In genomic region chr11:69682840-69683533, GRCm38 (mm10) we compare ENCODE assay signal across 7 mouse cellular contexts. TPM values are rescaled to one million over a fixed set of nuclear protein-coding genes. Genes with fewer than 3 reads are reported as not detected.
A peak's percentile ranks its signal among the peaks of the same experiment; 100 is the strongest.
DNase-seq lines count a peak whose midpoint lies in the region; ATAC-seq and TF ChIP-seq lines count a peak whose summit lies in the region.

No protein-coding gene starts in this region.

- H3K36me3 ChIP-seq in intestine, postnatal 0 days (ENCODE audit: control insufficient read depth, insufficient read depth), result peaks cover 7% of the 10 kb centered on the region
- peaks cover 17% of the 10 kb centered on the region for H3K36me3 ChIP-seq in midbrain, embryonic 13.5 days
- H3K36me3 ChIP-seq in small intestine, adult 2 months (ENCODE audit: control insufficient read depth, insufficient read depth, low read length), result peaks cover 14% of the 10 kb centered on the region

- TF ChIP-seq CTCF in intestine, postnatal 0 days (IDR thresholded peaks at IDR 0.05; ENCODE audit: low read depth), result peak; percentile 97
- TF ChIP-seq CTCF in small intestine, adult 2 months (IDR thresholded peaks at IDR 0.05; ENCODE audit: extremely low read depth, insufficient read length, insufficient replicate concordance, low read depth, low read length), result peak; percentile 80; the same call in 1 of the 2 replicates

- H3K4me1 ChIP-seq in intestine, postnatal 0 days (replicated peaks; ENCODE audit: control insufficient read depth, insufficient read depth, low read length), result peaks cover 12% of the 10 kb centered on the region
- H3K4me1 ChIP-seq in midbrain, embryonic 13.5 days (replicated peaks), result peaks cover 46% of the 10 kb centered on the region
- H3K4me1 ChIP-seq in small intestine, adult 2 months (ENCODE audit: control insufficient read depth, insufficient read depth, insufficient read length, low read length), result peaks cover 12% of the 10 kb centered on the region

- intact Hi-C loops in left cerebral cortex, postnatal 4 days (cut with DNase I), result loop anchor here (5.0 kb wide), 1 partner anchor 74 kb away; the partner anchor contains the start of gene Polr2a

- no peaks in the 10 kb centered on the region for H3K9me3 ChIP-seq in intestine, postnatal 0 days (ENCODE audit: control insufficient read depth)
- no peaks in the 10 kb centered on the region for H3K9me3 ChIP-seq in midbrain, embryonic 13.5 days

- no peak overlapping the region for H3K9ac ChIP-seq in intestine, postnatal 0 days (ENCODE audit: low read depth, low read length)
- peak overlapping the region; percentile 64 for H3K9ac ChIP-seq in midbrain, embryonic 13.5 days (replicated peaks)

- TF ChIP-seq POLR2A in small intestine, adult 2 months (IDR thresholded peaks at IDR 0.05; ENCODE audit: low read depth, low read length), result no peak

- no peaks in the 10 kb centered on the region for H3K27me3 ChIP-seq in intestine, postnatal 0 days (replicated peaks; ENCODE audit: control insufficient read depth, insufficient read depth, low read length)
- H3K27me3 ChIP-seq in midbrain, embryonic 13.5 days, result peaks cover 13% of the 10 kb centered on the region; the same call in 1 of the 2 replicates
- H3K27me3 ChIP-seq in small intestine, adult 2 months (ENCODE audit: control insufficient read depth, insufficient read depth, low read length), result no peaks in the 10 kb centered on the region

- peak overlapping the region; percentile 89 for H3K27ac ChIP-seq in intestine, postnatal 0 days (ENCODE audit: low read depth, low read length)
- peak overlapping the region; percentile 92 for H3K27ac ChIP-seq in midbrain, embryonic 13.5 days
- H3K27ac ChIP-seq in small intestine, adult 2 months (ENCODE audit: insufficient read depth, low read depth, low read length), result peak overlapping the region; percentile 100

- WGBS in intestine, postnatal 0 days, result 23% methylated on average over 12 of the region's 12 CpGs
- 23% methylated on average over 12 of the region's 12 CpGs for WGBS in midbrain, embryonic 13.5 days
- 25% methylated on average over 12 of the region's 12 CpGs for WGBS in small intestine, adult 2 months

- peak; percentile 87 to 92 for DNase-seq in adrenal gland, adult 18-20 months (ENCODE audit: low spot score in 2 of 2)
- peak; percentile 88 for DNase-seq in embryo, embryonic 11.5 days (ENCODE audit: low read depth, low spot score)
- peak; percentile 78 to 87 for DNase-seq in gastrocnemius, postnatal 4 days (ENCODE audit: low spot score in 2 of 2)
- DNase-seq in left cerebral cortex, postnatal 4 days, result peak; percentile 93

- peak overlapping the region; percentile 82 for H3K4me2 ChIP-seq in intestine, postnatal 0 days (replicated peaks; ENCODE audit: low read depth)
- peak overlapping the region; percentile 98 for H3K4me2 ChIP-seq in midbrain, embryonic 13.5 days (replicated peaks)

- ATAC-seq in intestine, postnatal 0 days, result no peak
- peak; percentile 46 for ATAC-seq in midbrain, embryonic 13.5 days

- no peak overlapping the region for H3K4me3 ChIP-seq in intestine, postnatal 0 days (ENCODE audit: low read depth, low read length)
- H3K4me3 ChIP-seq in midbrain, embryonic 13.5 days (replicated peaks), result peak overlapping the region; percentile 15
- H3K4me3 ChIP-seq in small intestine, adult 2 months (ENCODE audit: low read depth, low read length), result no peak overlapping the region

RNA-seq across cellular contexts. Expression of gene Senp3, which starts 1.1 kb away (rescaled TPM):
- total RNA-seq in adrenal gland, adult 18-20 months (2021), result 10 to 100 TPM; 69.0 to 79.8 TPM
- total RNA-seq in gastrocnemius, postnatal 4 days (2021), result 10 to 100 TPM; 43.5 to 45.9 TPM
- polyA plus RNA-seq in intestine, postnatal 0 days (2015; fragmentation: Nextera tagmentation; extraction: Ambion mirVana), result 26.7 and 27.6 TPM in 2 replicates
- total RNA-seq in left cerebral cortex, postnatal 4 days (2021), result 100 to 1,000 TPM; 117 to 129 TPM
- 101 and 103 TPM in 2 replicates for polyA plus RNA-seq in midbrain, embryonic 13.5 days (2015; fragmentation: Nextera tagmentation; extraction: Ambion mirVana)
- polyA plus RNA-seq in small intestine, adult 2 months (2012; rRNA removed), result 15.4 and 24.6 TPM in 2 replicates

RNA-seq across cellular contexts. Expression of gene Tnfsf13, which starts 2.6 kb away (rescaled TPM):
- 1 to 10 TPM; 2.8 to 5.3 TPM for total RNA-seq in adrenal gland, adult 18-20 months (2021)
- total RNA-seq in gastrocnemius, postnatal 4 days (2021), result 1 to 10 TPM; 1.0 to 2.9 TPM
- polyA plus RNA-seq in intestine, postnatal 0 days (2015; fragmentation: Nextera tagmentation; extraction: Ambion mirVana), result 1.6 and 1.8 TPM in 2 replicates
- 1 to 10 TPM in 1 of 2 experiments, under 1 TPM in 1; 0.93 to 1.3 TPM for total RNA-seq in left cerebral cortex, postnatal 4 days (2021)
- 0.36 TPM in 1 of 2 replicates, not detected in the other for polyA plus RNA-seq in midbrain, embryonic 13.5 days (2015; fragmentation: Nextera tagmentation; extraction: Ambion mirVana)
- polyA plus RNA-seq in small intestine, adult 2 months (2012; rRNA removed), result 6.9 and 11.6 TPM in 2 replicates

RNA-seq across cellular contexts. Expression of gene Eif4a1, which starts 10.8 kb away (rescaled TPM):
- 100 to 1,000 TPM; 584 to 655 TPM for total RNA-seq in adrenal gland, adult 18-20 months (2021)
- 100 to 1,000 TPM; 295 to 317 TPM for total RNA-seq in gastrocnemius, postnatal 4 days (2021)
- 279 and 291 TPM in 2 replicates for polyA plus RNA-seq in intestine, postnatal 0 days (2015; fragmentation: Nextera tagmentation; extraction: Ambion mirVana)
- total RNA-seq in left cerebral cortex, postnatal 4 days (2021), result 100 to 1,000 TPM; 661 to 680 TPM
- 581 and 595 TPM in 2 replicates for polyA plus RNA-seq in midbrain, embryonic 13.5 days (2015; fragmentation: Nextera tagmentation; extraction: Ambion mirVana)
- polyA plus RNA-seq in small intestine, adult 2 months (2012; rRNA removed), result 92.1 and 134 TPM in 2 replicates

RNA-seq across cellular contexts. Expression of gene Tnfsf12, which starts 12.7 kb away (rescaled TPM):
- total RNA-seq in adrenal gland, adult 18-20 months (2021), result 10 to 100 TPM; 23.7 to 26.2 TPM
- total RNA-seq in gastrocnemius, postnatal 4 days (2021), result 10 to 100 TPM; 22.3 to 22.9 TPM
- polyA plus RNA-seq in intestine, postnatal 0 days (2015; fragmentation: Nextera tagmentation; extraction: Ambion mirVana), result 6.6 and 7.2 TPM in 2 replicates
- total RNA-seq in left cerebral cortex, postnatal 4 days (2021), result 1 to 10 TPM; 6.4 to 8.7 TPM
- 0.98 and 1.2 TPM in 2 replicates for polyA plus RNA-seq in midbrain, embryonic 13.5 days (2015; fragmentation: Nextera tagmentation; extraction: Ambion mirVana)
- polyA plus RNA-seq in small intestine, adult 2 months (2012; rRNA removed), result 11.9 and 13.7 TPM in 2 replicates

RNA-seq across cellular contexts. Expression of gene Tnfsfm13, which starts 12.9 kb away (rescaled TPM):
- total RNA-seq in adrenal gland, adult 18-20 months (2021), result 1 to 10 TPM; 3.6 to 4.9 TPM
- total RNA-seq in gastrocnemius, postnatal 4 days (2021), result 1 to 10 TPM; 4.3 to 4.6 TPM
- polyA plus RNA-seq in intestine, postnatal 0 days (2015; fragmentation: Nextera tagmentation; extraction: Ambion mirVana), result 4.1 and 4.8 TPM in 2 replicates
- total RNA-seq in left cerebral cortex, postnatal 4 days (2021), result under 1 TPM; 0.30 to 0.97 TPM
- 0.64 and 1.2 TPM in 2 replicates for polyA plus RNA-seq in midbrain, embryonic 13.5 days (2015; fragmentation: Nextera tagmentation; extraction: Ambion mirVana)
- 1.8 and 2.3 TPM in 2 replicates for polyA plus RNA-seq in small intestine, adult 2 months (2012; rRNA removed)
